Mouse (Mus musculus) heart, embryonic 13.5 days (tissue): ENCODE measurements at regions not wholly inside any gene's neighbourhood (a gene's known extent, or its start where the extent isn't known, plus 50 kb on each side); places are given as distances from the start of the nearest gene placed in this dataset.
A peak's percentile ranks its signal among the peaks of the same experiment; 100 is the strongest.

ENCODE experiments used
- ATAC-seq: fragments of 200-750 bp; cut with Nextera tagmentation; 2 replicates; pipeline ENCODE4 v1.8.0; 2017; ENCODE audit warnings: moderate TSS enrichment; ENCODE audit not compliant: insufficient number of reproducible peaks, low FRiP score, low TSS enrichment; ENCODE audit errors: extremely low read depth
- H3K27ac ChIP-seq: fragments of 300-500 bp; sonication (generic); replicated peaks from 2 replicates; pipeline ENCODE4 v1.5.1; 2015; ENCODE audit warnings: moderate library complexity, mild to moderate bottlenecking, inconsistent platforms
- H3K27me3 ChIP-seq: fragments of 300-500 bp; sonication (generic); replicated peaks from 2 replicates; pipeline ENCODE4 v1.6.1; 2015; ENCODE audit warnings: mild to moderate bottlenecking, inconsistent platforms
- H3K36me3 ChIP-seq: fragments of 300-500 bp; sonication (generic); 2 replicates; pipeline ENCODE4 v1.6.1; 2015; ENCODE audit warnings: mild to moderate bottlenecking, inconsistent platforms
- H3K4me1 ChIP-seq: fragments of 300-500 bp; sonication (generic); 2 replicates; pipeline ENCODE4 v1.6.1; 2015; ENCODE audit warnings: inconsistent platforms
- H3K4me2 ChIP-seq: fragments of 300-500 bp; sonication (generic); 2 replicates; pipeline ENCODE4 v1.6.1; 2015; ENCODE audit warnings: inconsistent platforms, mild to moderate bottlenecking, moderate library complexity
- H3K4me3 ChIP-seq: fragments of 300-500 bp; sonication (generic); 2 replicates; pipeline ENCODE4 v1.5.1; 2015; ENCODE audit warnings: moderate library complexity, mild to moderate bottlenecking, inconsistent platforms
- H3K9ac ChIP-seq: fragments of 300-500 bp; sonication (generic); 2 replicates; pipeline ENCODE4 v1.6.1; 2015; ENCODE audit warnings: inconsistent platforms, mild to moderate bottlenecking, moderate library complexity
- H3K9me3 ChIP-seq: fragments of 300-500 bp; sonication (generic); 2 replicates; pipeline ENCODE4 v1.6.1; 2016; ENCODE audit warnings: inconsistent platforms
- WGBS: fragments of 180-500 bp; shearing (Covaris S2); methylation state at CpG from one replicate; pipeline ENCODE4 v1.1.7; 2015; ENCODE audit warnings: mixed read lengths; 5-methylcytosine and 5-hydroxymethylcytosine counted together

DNA sequence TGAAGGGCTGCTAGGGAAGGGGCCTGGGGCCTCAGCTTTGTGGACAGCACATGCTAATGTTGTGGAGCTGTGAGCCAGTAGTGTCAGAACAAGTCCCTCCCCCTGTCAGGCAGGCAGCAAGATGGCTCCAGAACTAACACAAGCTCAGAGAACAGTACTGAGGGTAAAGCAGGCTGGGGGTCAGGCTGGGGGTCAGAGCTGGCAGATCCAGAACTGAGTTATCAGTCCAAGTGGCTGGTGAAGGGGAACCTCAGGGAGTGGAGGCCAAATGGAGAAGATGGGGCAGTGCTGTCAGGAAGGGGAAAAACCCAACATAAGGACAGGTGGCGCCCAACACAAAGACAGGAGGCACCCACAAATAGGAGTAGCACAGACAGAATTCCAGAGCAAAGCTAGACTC is 985.1 kb downstream of the 4930447A16Rik start:
- Histone ChIP-seq H3K36me3 (no peaks in the 10 kb centered on the region), H3K4me1 (peaks cover 29% of the 10 kb centered on the region), H3K9me3 (no peaks in the 10 kb centered on the region), H3K27me3 (no peaks in the 10 kb centered on the region), H3K4me2 (no peak overlapping the region), H3K4me3 (no peak overlapping the region), H3K27ac (no peak overlapping the region), H3K9ac (no peak overlapping the region)
- no peak for ATAC-seq
- WGBS = 84% methylated on average over 1 of the region's 1 CpGs

DNA sequence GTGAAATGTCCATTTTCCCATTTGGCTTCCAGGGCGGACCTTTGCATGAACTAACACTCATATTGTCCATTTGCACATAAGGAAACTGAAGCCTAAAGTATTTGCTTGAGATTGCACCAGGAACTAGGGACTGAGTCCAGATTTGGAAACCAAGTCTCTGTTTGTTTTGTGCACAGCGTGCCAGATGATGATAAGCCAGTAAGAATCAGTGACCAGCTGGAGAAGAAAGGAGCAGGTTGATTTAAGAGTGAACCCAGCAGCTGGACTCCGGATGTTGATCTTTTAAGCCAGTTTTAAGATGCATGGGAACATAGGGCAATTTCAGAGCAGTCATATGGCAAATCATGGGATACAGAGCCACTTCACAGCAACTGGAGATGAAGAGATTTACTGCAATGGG is 987.1 kb downstream of the 4930447A16Rik start:
- Histone ChIP-seq H3K27ac (no peak overlapping the region), H3K9ac (no peak overlapping the region), H3K27me3 (no peaks in the 10 kb centered on the region), H3K36me3 (no peaks in the 10 kb centered on the region), H3K4me1 (peaks cover 14% of the 10 kb centered on the region), H3K9me3 (no peaks in the 10 kb centered on the region), H3K4me3 (no peak overlapping the region), H3K4me2 (no peak overlapping the region)
- no peak for ATAC-seq
- 69% methylated on average over 3 of the region's 3 CpGs for WGBS

DNA sequence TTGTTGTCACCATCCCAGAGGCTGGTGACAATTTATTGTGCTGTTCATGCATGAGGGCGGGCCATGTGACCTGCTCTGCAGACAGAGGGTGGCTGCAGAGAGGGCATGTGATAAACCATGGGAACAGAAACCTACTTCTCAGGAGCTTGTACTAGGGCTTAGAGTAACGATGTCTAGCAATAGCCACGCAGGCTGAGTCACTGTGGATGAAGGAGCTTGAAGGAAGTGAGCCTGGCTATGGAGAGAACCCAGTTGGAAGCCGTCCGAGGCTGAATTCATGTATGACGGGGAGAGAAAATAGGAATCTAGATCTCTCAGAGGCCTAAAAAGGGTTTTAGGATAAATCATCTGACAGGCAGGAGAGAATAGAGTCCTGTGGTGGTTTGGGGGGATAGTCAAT is 988.0 kb downstream of the 4930447A16Rik start:
- no peak for ATAC-seq
- Histone ChIP-seq H3K27me3 (no peaks in the 10 kb centered on the region), H3K9ac (no peak overlapping the region), H3K36me3 (no peaks in the 10 kb centered on the region), H3K9me3 (no peaks in the 10 kb centered on the region), H3K4me1 (peaks cover 12% of the 10 kb centered on the region), H3K4me2 (no peak overlapping the region), H3K27ac (peak overlapping the region; percentile 84; the same call in 1 of the 2 replicates), H3K4me3 (no peak overlapping the region)
- WGBS = 85% methylated on average over 6 of the region's 6 CpGs

GRCm38 (mm10) chr15:38414318-38415090 is 989.1 kb downstream of the 4930447A16Rik start:
- WGBS = 61% methylated on average over 8 of the region's 8 CpGs
- no peak overlapping the region for H3K9ac ChIP-seq
- 0 out of 2 replicates have a peak overlapping the region, but pooled peaks have one; percentile 2 for H3K4me2 ChIP-seq
- no peaks in the 10 kb centered on the region for H3K9me3 ChIP-seq
- peaks cover 14% of the 10 kb centered on the region for H3K4me1 ChIP-seq
- no peaks in the 10 kb centered on the region for H3K36me3 ChIP-seq
- peak overlapping the region; percentile 84 for H3K27ac ChIP-seq
- no peak overlapping the region for H3K4me3 ChIP-seq
- no peaks in the 10 kb centered on the region for H3K27me3 ChIP-seq
- no peak; the same call in 1 of the 2 replicates for ATAC-seq

- H3K9me3 ChIP-seq = no peaks in the 10 kb centered on the region
- H3K4me1 ChIP-seq = peaks cover 20% of the 10 kb centered on the region
- no peak; the same call in 1 of the 2 replicates for ATAC-seq
- 36% methylated on average over 2 of the region's 2 CpGs for WGBS
- no peaks in the 10 kb centered on the region for H3K36me3 ChIP-seq
- no peak overlapping the region for H3K4me3 ChIP-seq
- H3K27me3 ChIP-seq = no peaks in the 10 kb centered on the region
- no peak overlapping the region for H3K4me2 ChIP-seq
- no peak overlapping the region for H3K9ac ChIP-seq
- peak overlapping the region; percentile 84 for H3K27ac ChIP-seq
Observed at GRCm38 (mm10) chr15:38415091-38415486, 989.7 kb downstream of the 4930447A16Rik start.

DNA sequence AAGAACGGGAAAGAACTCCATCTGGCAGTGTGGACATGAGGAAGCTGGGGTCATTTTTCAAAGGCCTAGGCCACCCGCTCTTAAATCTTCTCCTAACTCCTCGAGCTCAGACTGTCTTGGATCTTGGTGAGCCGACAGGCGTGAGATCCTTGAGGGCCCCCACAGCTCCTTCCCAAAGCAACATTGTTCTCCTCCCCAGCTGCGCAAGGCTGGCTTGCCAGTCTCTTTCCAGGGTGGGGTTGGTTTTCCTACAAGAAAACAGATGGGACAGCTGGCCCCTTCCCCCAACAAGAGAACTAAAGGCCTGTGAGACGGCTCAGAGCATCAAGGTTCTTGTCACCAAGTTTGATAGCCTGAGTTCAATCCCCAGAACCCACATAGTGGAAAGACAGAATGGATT is 994.3 kb downstream of the 4930447A16Rik start:
- no peak overlapping the region for H3K4me3 ChIP-seq
- H3K27me3 ChIP-seq = no peaks in the 10 kb centered on the region
- no peak overlapping the region for H3K27ac ChIP-seq
- no peak overlapping the region for H3K9ac ChIP-seq
- peaks cover 32% of the 10 kb centered on the region for H3K4me1 ChIP-seq
- H3K4me2 ChIP-seq = no peak overlapping the region
- ATAC-seq = no peak
- H3K9me3 ChIP-seq = no peaks in the 10 kb centered on the region
- H3K36me3 ChIP-seq = no peaks in the 10 kb centered on the region
- WGBS = 58% methylated on average over 7 of the region's 7 CpGs

GRCm38 (mm10) chr15:38420784-38421183 is 995.4 kb downstream of the 4930447A16Rik start:
- H3K4me2 ChIP-seq = no peak overlapping the region
- no peaks in the 10 kb centered on the region for H3K27me3 ChIP-seq
- peaks cover 25% of the 10 kb centered on the region for H3K4me1 ChIP-seq
- H3K9me3 ChIP-seq = no peaks in the 10 kb centered on the region
- ATAC-seq = 0 out of 2 replicates have a peak, but pooled peaks have one; percentile 25
- H3K4me3 ChIP-seq = no peak overlapping the region
- H3K9ac ChIP-seq = peak overlapping the region; percentile 48; the same call in 1 of the 2 replicates
- no peaks in the 10 kb centered on the region for H3K36me3 ChIP-seq
- peak overlapping the region; percentile 77 for H3K27ac ChIP-seq
- 9% methylated on average over 3 of the region's 3 CpGs for WGBS

- Histone ChIP-seq H3K4me2 (no peak overlapping the region), H3K9ac (no peak overlapping the region), H3K9me3 (no peaks in the 10 kb centered on the region), H3K27ac (no peak overlapping the region), H3K36me3 (no peaks in the 10 kb centered on the region), H3K27me3 (no peaks in the 10 kb centered on the region), H3K4me3 (no peak overlapping the region), H3K4me1 (peaks cover 25% of the 10 kb centered on the region)
- ATAC-seq = no peak
- 72% methylated on average over 6 of the region's 6 CpGs for WGBS
Observed at GRCm38 (mm10) chr15:38422741-38423140, 997.4 kb downstream of the 4930447A16Rik start.

DNA sequence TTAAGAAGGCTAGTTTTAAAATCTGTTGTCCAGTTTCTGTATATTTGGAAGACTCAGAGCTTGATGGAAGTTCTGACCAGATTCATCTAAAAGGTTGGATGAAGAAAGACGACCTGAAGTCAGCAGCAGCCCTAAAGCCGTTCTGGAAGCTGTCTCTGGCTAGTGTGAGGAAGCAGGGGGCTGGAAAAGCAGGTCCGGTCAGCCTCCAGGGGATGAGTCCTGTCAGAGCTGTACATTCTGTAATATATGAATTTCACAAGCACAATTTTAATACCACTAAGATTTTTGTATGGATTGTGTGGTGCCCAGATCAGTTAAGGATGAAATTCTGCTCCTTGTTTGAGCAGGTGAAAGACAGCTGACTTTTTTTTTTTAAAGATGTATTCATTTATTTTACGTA is 1000.2 kb downstream of the 4930447A16Rik start:
- no peak for ATAC-seq
- H3K4me3 ChIP-seq = no peak overlapping the region
- H3K9ac ChIP-seq = no peak overlapping the region
- 0 out of 2 replicates have a peak, but pooled peaks cover 5% of the 10 kb centered on the region for H3K9me3 ChIP-seq
- H3K27ac ChIP-seq = no peak overlapping the region
- H3K4me1 ChIP-seq = peaks cover 12% of the 10 kb centered on the region
- WGBS = 64% methylated on average over 4 of the region's 4 CpGs
- no peaks in the 10 kb centered on the region for H3K36me3 ChIP-seq
- H3K4me2 ChIP-seq = no peak overlapping the region
- H3K27me3 ChIP-seq = no peaks in the 10 kb centered on the region

GRCm38 (mm10) chr15:38427966-38428365 is 1002.6 kb downstream of the 4930447A16Rik start:
- no peak overlapping the region for H3K4me3 ChIP-seq
- no peaks in the 10 kb centered on the region for H3K36me3 ChIP-seq
- no peaks in the 10 kb centered on the region for H3K27me3 ChIP-seq
- H3K9me3 ChIP-seq = 0 out of 2 replicates have a peak, but pooled peaks cover 5% of the 10 kb centered on the region
- 52% methylated on average over 1 of the region's 1 CpGs for WGBS
- no peak for ATAC-seq
- H3K9ac ChIP-seq = no peak overlapping the region
- H3K4me1 ChIP-seq = no peaks in the 10 kb centered on the region
- no peak overlapping the region for H3K27ac ChIP-seq
- H3K4me2 ChIP-seq = no peak overlapping the region

DNA sequence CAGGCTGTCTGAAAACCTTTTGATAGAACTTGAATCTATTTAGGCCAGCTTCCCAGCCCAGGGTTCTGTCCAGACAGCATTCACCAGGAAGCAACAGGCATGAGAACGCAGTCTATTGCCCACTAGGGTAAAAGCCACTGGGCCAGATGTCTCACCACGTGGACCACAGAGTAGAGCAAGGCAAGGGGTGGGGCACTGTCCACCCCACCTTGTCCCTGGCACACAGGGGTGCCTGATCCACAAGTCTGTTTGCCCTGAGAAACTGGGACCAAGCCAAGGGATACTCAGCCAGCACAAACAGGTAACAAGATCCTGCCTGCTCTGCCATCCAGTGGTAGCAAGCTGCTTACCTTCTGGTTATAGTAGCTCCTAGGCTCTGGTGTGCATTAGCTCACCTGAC is 1006.3 kb downstream of the 4930447A16Rik start:
- ATAC-seq = no peak
- H3K9me3 ChIP-seq = 0 out of 2 replicates have a peak, but pooled peaks cover 13% of the 10 kb centered on the region
- WGBS = 72% methylated on average over 2 of the region's 2 CpGs

GRCm38 (mm10) chr15:38433386-38433785 is 1008.0 kb downstream of the 4930447A16Rik start:
- H3K36me3 ChIP-seq = 0 out of 2 replicates have a peak, but pooled peaks cover 3% of the 10 kb centered on the region
- H3K4me2 ChIP-seq = no peak overlapping the region
- ATAC-seq = no peak
- no peak overlapping the region for H3K27ac ChIP-seq
- no peaks in the 10 kb centered on the region for H3K4me1 ChIP-seq
- no peak overlapping the region for H3K4me3 ChIP-seq
- H3K27me3 ChIP-seq = no peaks in the 10 kb centered on the region
- H3K9me3 ChIP-seq = 0 out of 2 replicates have a peak, but pooled peaks cover 12% of the 10 kb centered on the region
- WGBS = 82% methylated on average over 7 of the region's 7 CpGs
- H3K9ac ChIP-seq = no peak overlapping the region

More for the DNA sequence above, 1006.3 kb downstream of the 4930447A16Rik start:
- Histone ChIP-seq H3K4me3 (no peak overlapping the region), H3K27ac (no peak overlapping the region), H3K4me2 (no peak overlapping the region), H3K4me1 (no peaks in the 10 kb centered on the region), H3K9ac (no peak overlapping the region), H3K27me3 (no peaks in the 10 kb centered on the region), H3K36me3 (0 out of 2 replicates have a peak, but pooled peaks cover 3% of the 10 kb centered on the region)
